Mouse (Mus musculus): ENCODE measurements around the gene Zfp639.

DNA sequence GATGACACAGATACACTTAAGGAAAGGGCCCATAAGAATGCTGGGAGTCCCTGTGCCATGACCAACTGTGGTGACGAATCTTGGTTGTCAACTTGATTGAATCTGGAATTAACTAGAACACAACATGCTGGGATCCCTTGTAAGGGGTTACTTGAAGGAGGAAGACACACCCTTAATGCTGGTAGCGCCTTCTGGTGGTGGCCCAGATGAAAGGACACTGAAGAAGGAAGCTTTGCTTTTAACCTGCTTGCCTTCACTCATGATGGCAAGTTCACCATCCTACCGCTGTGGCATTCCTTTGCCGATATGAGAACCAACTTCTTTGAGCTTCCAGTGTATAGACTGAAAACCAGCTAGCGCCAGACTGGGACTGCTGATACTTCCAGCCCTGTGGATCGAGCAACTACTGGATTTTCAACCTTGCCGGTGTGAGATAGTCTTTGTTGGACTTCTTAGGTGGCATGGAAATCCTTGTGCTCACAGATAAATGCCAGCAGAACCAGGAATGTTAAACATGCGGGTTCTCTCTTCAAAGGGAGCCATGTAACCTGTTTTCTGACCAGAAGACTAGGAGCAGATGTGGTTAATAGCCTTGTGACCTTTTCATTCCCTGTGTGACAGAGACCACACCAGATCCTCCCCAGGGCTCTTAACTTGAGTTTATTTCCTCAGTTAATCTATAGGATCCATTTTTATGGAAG is 15.5 kb upstream of the Zfp639 start:
- TF ChIP-seq CTCF (IDR thresholded peaks at IDR 0.05; ENCODE audit: control insufficient read depth, insufficient read depth, low read length) (peak; percentile 26; the same call in 1 of the 2 replicates), POLR2A (IDR thresholded peaks at IDR 0.05; ENCODE audit: borderline replicate concordance, control insufficient read depth, low read depth, low read length) (no peak)
